Mouse (Mus musculus): ENCODE results near the gene Gm11492. TPM values are rescaled to one million over a fixed set of nuclear protein-coding genes. Genes with fewer than 3 reads are reported as not detected.

The Gm11492 gene
- polyA plus RNA-seq, 1 experiment from 2014 or later, result not detected

- Histone ChIP-seq H3K27ac (ENCODE audit: low read depth, low read length) (no peak overlapping the region), H3K36me3 (ENCODE audit: control insufficient read depth, insufficient read depth, low read length) (no peaks in the 10 kb centered on the region), H3K4me3 (ENCODE audit: low read depth, low read length) (no peak overlapping the region), H3K4me1 (replicated peaks; ENCODE audit: control insufficient read depth, insufficient read depth, low read length) (peaks cover 8% of the 10 kb centered on the region; the same call in 1 of the 2 replicates), H3K4me2 (replicated peaks; ENCODE audit: low read depth, low read length) (no peak overlapping the region), H3K9me3 (ENCODE audit: control insufficient read depth, low read length) (no peaks in the 10 kb centered on the region), H3K27me3 (ENCODE audit: control insufficient read depth, insufficient read depth, low read length) (peaks cover 2% of the 10 kb centered on the region; the same call in 1 of the 2 replicates), H3K9ac (ENCODE audit: low read depth, low read length) (no peak overlapping the region)
- ATAC-seq (ENCODE audit: low FRiP score) (no peak), DNase-seq (ENCODE audit: low spot score) (no peak)
- 88% methylated on average over 12 of the region's 12 CpGs for WGBS
Observed at GRCm38 (mm10) chr11:87581161-87581865, 14.9 kb downstream of the Gm11492 start.

- H3K27me3 ChIP-seq (ENCODE audit: control insufficient read depth, insufficient read depth, low read length), result peaks cover 2% of the 10 kb centered on the region; the same call in 1 of the 2 replicates
- WGBS, result 85% methylated on average over 8 of the region's 8 CpGs
- no peak overlapping the region for H3K4me3 ChIP-seq (ENCODE audit: low read depth, low read length)
- H3K36me3 ChIP-seq (ENCODE audit: control insufficient read depth, insufficient read depth, low read length), result no peaks in the 10 kb centered on the region
- H3K4me2 ChIP-seq (replicated peaks; ENCODE audit: low read depth, low read length), result no peak overlapping the region
- ATAC-seq (ENCODE audit: low FRiP score), result no peak
- H3K9ac ChIP-seq (ENCODE audit: low read depth, low read length), result no peak overlapping the region
- H3K9me3 ChIP-seq (ENCODE audit: control insufficient read depth, low read length), result no peaks in the 10 kb centered on the region
- H3K4me1 ChIP-seq (replicated peaks; ENCODE audit: control insufficient read depth, insufficient read depth, low read length), result peaks cover 8% of the 10 kb centered on the region; the same call in 1 of the 2 replicates
- no peak for DNase-seq (ENCODE audit: low spot score)
- H3K27ac ChIP-seq (ENCODE audit: low read depth, low read length), result no peak overlapping the region
Observed at GRCm38 (mm10) chr11:87581933-87582710, 15.7 kb downstream of the Gm11492 start.

- Histone ChIP-seq H3K27me3 (ENCODE audit: control insufficient read depth, insufficient read depth, low read length) (no peaks in the 10 kb centered on the region), H3K27ac (ENCODE audit: low read depth, low read length) (no peak overlapping the region), H3K4me2 (replicated peaks; ENCODE audit: low read depth, low read length) (no peak overlapping the region), H3K4me1 (replicated peaks; ENCODE audit: control insufficient read depth, insufficient read depth, low read length) (peaks cover 3% of the 10 kb centered on the region; the same call in 1 of the 2 replicates), H3K4me3 (ENCODE audit: low read depth, low read length) (no peak overlapping the region), H3K9me3 (ENCODE audit: control insufficient read depth, low read length) (no peaks in the 10 kb centered on the region), H3K36me3 (ENCODE audit: control insufficient read depth, insufficient read depth, low read length) (no peaks in the 10 kb centered on the region), H3K9ac (ENCODE audit: low read depth, low read length) (no peak overlapping the region)
- no peak for DNase-seq (ENCODE audit: low spot score)
- no peak for ATAC-seq (ENCODE audit: low FRiP score)
- WGBS, result 83% methylated on average over 6 of the region's 6 CpGs
Observed at GRCm38 (mm10) chr11:87583291-87584034, 17.0 kb downstream of the Gm11492 start.

- no peak for ATAC-seq (ENCODE audit: low FRiP score)
- Histone ChIP-seq H3K27ac (ENCODE audit: low read depth, low read length) (no peak overlapping the region), H3K27me3 (ENCODE audit: control insufficient read depth, insufficient read depth, low read length) (no peaks in the 10 kb centered on the region), H3K36me3 (ENCODE audit: control insufficient read depth, insufficient read depth, low read length) (no peaks in the 10 kb centered on the region), H3K9me3 (ENCODE audit: control insufficient read depth, low read length) (no peaks in the 10 kb centered on the region), H3K9ac (ENCODE audit: low read depth, low read length) (no peak overlapping the region), H3K4me1 (replicated peaks; ENCODE audit: control insufficient read depth, insufficient read depth, low read length) (no peaks in the 10 kb centered on the region), H3K4me2 (replicated peaks; ENCODE audit: low read depth, low read length) (no peak overlapping the region), H3K4me3 (ENCODE audit: low read depth, low read length) (no peak overlapping the region)
- DNase-seq (ENCODE audit: low spot score), result no peak
- WGBS, result 90% methylated on average over 10 of the region's 10 CpGs
Observed at GRCm38 (mm10) chr11:87584711-87585505, 18.5 kb downstream of the Gm11492 start.

GRCm38 (mm10) chr11:87587211-87587874, 20.9 kb downstream of the Gm11492 start:
- no peak overlapping the region for H3K9ac ChIP-seq (ENCODE audit: low read depth, low read length)
- no peaks in the 10 kb centered on the region for H3K4me1 ChIP-seq (replicated peaks; ENCODE audit: control insufficient read depth, insufficient read depth, low read length)
- no peak for DNase-seq (ENCODE audit: low spot score)
- H3K9me3 ChIP-seq (ENCODE audit: control insufficient read depth, low read length), result no peaks in the 10 kb centered on the region
- no peak overlapping the region for H3K4me3 ChIP-seq (ENCODE audit: low read depth, low read length)
- WGBS, result 93% methylated on average over 5 of the region's 5 CpGs
- no peak overlapping the region for H3K4me2 ChIP-seq (replicated peaks; ENCODE audit: low read depth, low read length)
- no peak for ATAC-seq (ENCODE audit: low FRiP score)
- no peak overlapping the region for H3K27ac ChIP-seq (ENCODE audit: low read depth, low read length)
- no peaks in the 10 kb centered on the region for H3K27me3 ChIP-seq (ENCODE audit: control insufficient read depth, insufficient read depth, low read length)
- H3K36me3 ChIP-seq (ENCODE audit: control insufficient read depth, insufficient read depth, low read length), result no peaks in the 10 kb centered on the region

DNA sequence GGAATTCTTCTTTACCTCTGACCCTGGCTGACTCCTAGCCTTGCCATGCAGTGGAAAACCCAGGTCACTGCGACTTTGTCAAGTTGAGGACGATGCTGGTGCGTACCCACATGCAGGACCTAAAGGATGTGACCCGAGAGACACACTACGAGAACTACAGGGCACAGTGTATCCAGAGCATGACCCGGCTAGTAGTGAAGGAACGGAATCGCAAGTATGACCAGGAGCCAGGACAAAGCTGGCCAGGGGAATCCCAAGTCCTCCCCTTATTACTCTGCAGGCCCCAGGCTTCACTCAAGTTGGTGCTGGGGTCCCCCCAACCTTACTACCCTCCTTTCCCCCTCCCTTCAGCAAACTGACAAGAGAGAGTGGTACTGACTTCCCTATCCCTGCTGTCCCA, 23.2 kb downstream of the Gm11492 start:
- Histone ChIP-seq H3K36me3 (ENCODE audit: control insufficient read depth, insufficient read depth, low read length) (no peaks in the 10 kb centered on the region), H3K27ac (ENCODE audit: low read depth, low read length) (no peak overlapping the region), H3K9me3 (ENCODE audit: control insufficient read depth, low read length) (no peaks in the 10 kb centered on the region), H3K4me1 (replicated peaks; ENCODE audit: control insufficient read depth, insufficient read depth, low read length) (peaks cover 8% of the 10 kb centered on the region; the same call in 1 of the 2 replicates), H3K4me3 (ENCODE audit: low read depth, low read length) (no peak overlapping the region), H3K27me3 (ENCODE audit: control insufficient read depth, insufficient read depth, low read length) (no peaks in the 10 kb centered on the region), H3K4me2 (replicated peaks; ENCODE audit: low read depth, low read length) (no peak overlapping the region), H3K9ac (ENCODE audit: low read depth, low read length) (no peak overlapping the region)
- DNase-seq (ENCODE audit: low spot score), result no peak
- 91% methylated on average over 8 of the region's 8 CpGs for WGBS
- no peak for ATAC-seq (ENCODE audit: low FRiP score)

- Histone ChIP-seq H3K9ac (ENCODE audit: low read depth, low read length) (peak overlapping the region; percentile 63), H3K36me3 (ENCODE audit: control insufficient read depth, insufficient read depth, low read length) (no peaks in the 10 kb centered on the region), H3K9me3 (ENCODE audit: control insufficient read depth, low read length) (no peaks in the 10 kb centered on the region), H3K4me1 (replicated peaks; ENCODE audit: control insufficient read depth, insufficient read depth, low read length) (peaks cover 8% of the 10 kb centered on the region), H3K27me3 (ENCODE audit: control insufficient read depth, insufficient read depth, low read length) (no peaks in the 10 kb centered on the region), H3K27ac (ENCODE audit: low read depth, low read length) (peak overlapping the region; percentile 70), H3K4me2 (replicated peaks; ENCODE audit: low read depth, low read length) (peak overlapping the region; percentile 56), H3K4me3 (ENCODE audit: low read depth, low read length) (peak overlapping the region; percentile 55)
- WGBS, result 3% methylated on average over 25 of the region's 25 CpGs
- ATAC-seq (ENCODE audit: low FRiP score) (no peak), DNase-seq (ENCODE audit: low spot score) (peak; percentile 50)
Observed at GRCm38 (mm10) chr11:87590841-87591525, 24.5 kb downstream of the Gm11492 start.

Data from hindbrain, embryonic 11.5 days (tissue).